Mouse (Mus musculus): ENCODE measurements around the gene Sirt2.

Sirt2 gene

DNA sequence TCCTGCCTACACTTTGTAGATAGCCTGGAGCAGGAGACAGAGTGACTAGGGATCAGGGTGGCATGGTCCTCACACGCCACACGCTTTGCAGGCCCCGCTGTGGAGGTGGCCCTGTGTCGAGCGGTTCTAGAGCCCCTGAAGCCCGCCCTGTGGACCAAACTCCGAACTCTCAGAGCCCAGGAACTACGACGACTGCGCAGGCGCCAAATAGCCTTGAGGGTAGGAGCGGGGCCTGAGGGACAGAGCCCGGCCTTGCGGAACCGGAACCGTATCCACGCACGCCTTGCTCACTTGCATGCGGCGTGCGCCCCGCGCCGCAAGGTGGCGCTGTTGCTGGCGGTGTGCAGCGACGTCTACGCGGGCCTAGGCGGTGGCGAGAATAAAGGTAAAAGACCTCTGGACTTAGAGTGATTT, 30.0 kb downstream of the Sirt2 start:
- DNase-seq (ENCODE audit: low read depth): peak; percentile 45

DNA sequence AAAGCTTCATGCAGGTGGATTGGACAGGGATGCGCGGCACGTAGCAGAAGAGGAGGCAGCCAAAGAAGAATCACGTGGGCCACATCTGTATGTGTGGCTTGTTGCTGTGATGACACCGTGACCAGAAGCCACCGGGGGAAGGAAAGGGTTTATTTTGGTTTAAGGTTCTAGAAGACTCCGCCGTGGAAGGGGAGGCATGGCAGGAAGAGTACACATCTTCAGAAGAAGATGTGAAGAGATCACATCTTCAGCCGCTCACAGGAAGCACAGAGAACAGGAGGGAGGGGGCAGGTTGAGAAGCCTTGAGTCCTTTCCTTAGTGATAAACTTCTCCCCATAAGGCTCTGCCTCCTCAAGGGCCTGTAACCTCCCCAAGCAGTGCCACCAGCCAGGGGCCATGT, 33.5 kb downstream of the Sirt2 start:
- no peak for DNase-seq (ENCODE audit: low read depth)

DNA sequence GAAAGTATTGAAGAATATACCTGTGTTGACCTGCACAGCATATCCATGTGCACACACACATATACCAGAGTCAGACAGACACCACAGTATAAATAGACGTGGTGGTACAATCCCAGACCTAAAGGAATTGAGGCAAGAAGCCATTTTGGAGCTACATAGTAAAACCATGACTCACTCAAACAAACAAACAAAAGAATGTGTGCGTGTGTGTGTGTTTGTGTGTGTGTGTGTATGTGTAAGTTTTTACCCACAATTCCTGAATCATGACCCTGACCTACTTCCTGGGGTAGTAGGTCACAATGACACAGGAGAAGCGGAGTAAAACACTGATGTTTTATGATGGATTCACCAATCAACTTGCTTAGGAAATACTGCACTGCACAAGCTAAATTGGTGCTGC, 34.9 kb downstream of the Sirt2 start:
- peak; percentile 77 for DNase-seq (ENCODE audit: low read depth)

DNA sequence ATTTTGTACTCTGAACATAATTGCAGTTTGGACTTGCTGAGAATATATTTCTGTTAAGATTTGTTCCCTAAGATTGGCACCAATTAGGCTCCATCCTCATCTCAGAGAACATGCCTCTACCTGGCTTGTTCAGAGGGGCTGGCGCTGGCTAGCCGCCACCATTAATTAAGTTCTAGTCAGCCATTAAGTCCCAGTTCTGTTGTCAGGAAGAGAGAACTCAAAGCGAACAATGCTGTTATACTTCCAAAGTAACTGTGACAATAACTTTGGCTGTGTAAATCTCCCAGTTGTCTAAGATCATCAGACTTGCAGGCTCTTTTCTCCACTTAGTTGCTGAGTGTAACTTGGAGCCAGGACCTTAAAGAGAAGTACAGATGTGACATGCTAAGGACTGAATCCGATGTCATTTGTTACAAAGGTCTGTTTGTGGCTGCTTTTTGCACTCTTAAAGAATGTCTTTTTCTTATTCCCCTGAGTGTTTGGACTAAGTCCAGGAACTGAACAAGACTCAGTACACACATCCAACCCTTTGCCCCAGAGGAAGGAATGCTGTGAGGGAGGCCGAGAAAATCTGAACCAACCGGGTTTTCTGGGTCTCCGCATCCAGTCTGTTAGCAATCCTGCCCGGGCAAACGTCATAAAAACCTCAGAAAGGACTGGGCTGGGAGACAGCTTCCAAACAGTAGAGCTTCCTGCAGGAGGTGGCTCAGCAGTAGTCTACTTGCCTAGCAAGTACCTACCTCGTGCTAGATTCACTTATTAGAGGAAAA, 35.6 kb downstream of the Sirt2 start:
- peak; percentile 94 for DNase-seq (ENCODE audit: low read depth)

DNA sequence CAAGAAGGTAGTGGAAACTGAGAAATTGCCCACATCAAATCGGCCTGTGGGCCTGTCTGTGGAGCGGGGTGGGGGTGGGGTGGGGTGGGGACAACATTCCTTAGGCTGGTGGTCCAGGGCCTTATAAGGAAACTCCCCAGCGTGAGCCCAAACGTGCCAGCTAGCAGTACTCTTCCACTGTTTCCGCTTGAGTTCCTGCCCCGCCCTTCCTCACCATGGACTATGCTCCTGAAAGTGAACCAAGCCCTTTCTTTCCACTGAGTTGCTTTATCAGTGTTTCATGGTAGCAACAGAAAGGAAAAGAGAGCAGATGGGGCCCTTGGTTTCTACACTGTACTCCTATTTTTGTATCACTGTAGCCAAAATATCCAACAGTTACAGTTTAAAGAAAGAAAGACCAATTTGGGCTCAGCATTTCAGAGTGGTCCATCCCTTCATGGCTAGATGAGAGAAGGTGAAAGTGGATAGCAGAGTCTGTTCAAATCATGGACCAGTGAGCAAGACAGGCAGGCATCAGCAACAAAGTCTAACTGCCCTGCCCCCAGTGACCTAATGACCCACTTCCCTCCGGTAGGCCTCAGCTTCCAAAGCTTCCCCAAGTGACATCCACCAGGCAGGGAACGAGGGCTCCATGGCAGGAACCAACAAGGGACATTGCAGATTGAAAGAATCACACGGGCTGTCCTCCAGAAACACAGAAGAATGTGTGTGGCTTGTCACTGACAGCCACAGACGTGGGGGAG, 36.5 kb downstream of the Sirt2 start:
- no peak for DNase-seq (ENCODE audit: low read depth)

DNA sequence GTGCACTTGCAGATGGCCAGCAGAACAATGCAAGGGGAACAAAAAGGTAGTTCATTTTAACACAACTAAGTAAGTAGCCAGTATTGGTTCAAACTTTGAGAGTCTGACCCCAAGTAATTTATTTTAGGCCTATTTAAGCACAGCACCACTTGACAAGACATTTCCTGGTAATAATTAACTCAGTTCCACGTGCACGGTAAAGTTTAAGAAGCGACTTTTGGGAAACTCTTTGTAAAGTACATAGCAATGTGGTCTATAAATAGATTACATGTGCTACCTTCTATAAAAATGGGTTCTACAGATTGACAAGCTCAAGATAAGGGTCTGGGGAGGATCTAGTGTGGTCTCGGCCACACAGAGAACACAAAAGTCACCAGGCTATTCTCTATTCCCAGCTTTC, 37.2 kb downstream of the Sirt2 start:
- DNase-seq (ENCODE audit: low read depth): no peak

DNA sequence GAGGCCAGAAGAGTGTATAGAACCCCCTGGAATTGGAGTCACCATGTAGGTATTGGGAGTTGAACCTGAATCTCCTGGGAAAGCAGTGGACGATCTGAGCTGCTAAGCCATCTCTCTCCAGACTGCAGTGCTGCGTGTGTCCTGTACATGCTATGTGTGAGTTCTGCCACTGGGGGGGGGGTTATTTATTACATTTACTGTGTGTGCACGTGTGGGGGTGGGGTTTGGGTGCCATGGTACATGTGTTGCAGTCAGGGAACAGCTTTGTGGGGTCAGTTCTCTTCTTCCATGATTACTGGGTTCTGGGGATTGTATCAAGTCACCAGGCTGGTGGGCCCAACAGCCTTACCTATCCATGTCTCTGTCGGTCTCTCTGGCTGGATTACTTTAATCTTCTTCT, 40.3 kb downstream of the Sirt2 start:
- peak; percentile 54 for DNase-seq (ENCODE audit: low read depth)

DNA sequence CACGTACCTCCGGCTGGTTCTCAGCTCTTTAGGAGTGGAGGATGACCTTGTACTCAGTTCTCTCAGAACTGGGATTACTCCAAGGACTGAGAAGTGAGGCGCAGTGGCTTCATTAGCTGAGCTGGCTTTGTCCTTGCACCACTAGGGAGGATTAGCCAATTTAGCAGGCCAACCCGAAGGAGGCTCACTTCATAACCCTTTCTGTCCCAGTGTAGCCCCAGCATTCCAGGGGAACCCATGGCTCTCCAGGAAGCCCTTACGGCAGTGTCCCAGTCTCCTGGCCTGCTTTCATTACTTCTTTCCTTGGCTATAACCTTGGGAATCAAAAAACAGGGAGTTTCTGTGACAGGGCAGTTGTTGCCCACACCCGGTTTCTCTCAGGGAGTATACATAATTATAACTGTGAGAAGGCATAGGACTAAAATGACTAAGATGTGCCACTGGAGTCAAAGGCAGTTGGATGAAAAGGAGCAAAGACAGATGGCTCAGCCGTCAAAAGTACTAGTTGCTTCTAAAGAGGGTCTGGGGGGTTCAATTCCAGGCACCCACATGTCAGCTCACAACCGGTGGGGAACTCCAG, 41.2 kb downstream of the Sirt2 start:
- DNase-seq (ENCODE audit: low read depth): peak; percentile 46

DNA sequence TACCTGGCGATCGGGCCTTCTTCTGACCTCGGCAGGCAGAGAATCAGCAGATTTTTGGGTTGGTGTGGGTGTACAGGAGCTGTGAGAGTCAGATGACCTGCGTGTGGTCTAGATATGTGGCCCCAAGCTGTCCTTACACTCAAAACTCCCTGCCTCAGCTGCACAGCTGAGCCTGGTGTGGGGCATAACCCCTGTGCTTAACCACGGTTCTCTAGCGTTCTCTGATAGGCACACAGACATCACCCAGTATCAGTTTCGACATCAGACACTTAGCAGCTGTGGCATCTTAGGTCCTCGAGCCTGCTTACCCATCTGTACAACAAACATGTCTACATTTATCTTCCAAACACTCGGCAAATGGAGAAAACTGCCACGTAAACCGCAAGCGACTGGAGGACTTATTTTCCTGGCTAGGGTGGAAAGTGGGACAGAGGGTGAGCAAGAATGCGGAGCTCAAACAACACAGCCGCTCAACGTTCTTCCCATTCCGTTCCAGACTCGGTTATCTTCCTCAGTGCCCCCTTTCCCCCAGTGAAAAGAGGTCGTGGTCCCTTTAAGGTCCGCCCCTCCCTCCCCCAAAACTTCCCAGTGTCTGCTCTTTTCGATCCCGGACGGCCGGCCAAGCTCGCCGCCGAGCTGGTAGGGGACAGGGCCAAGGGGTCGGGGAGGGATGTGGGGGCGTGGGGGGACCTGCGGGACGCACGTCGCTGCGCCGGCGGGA, 41.8 kb downstream of the Sirt2 start, which contains the start of gene Hnrnpl:
TSS of gene Hnrnpl (plus strand) at position 321 of the 721 bp plus-strand sequence.
- DNase-seq (ENCODE audit: low read depth): peak; percentile 71

DNA sequence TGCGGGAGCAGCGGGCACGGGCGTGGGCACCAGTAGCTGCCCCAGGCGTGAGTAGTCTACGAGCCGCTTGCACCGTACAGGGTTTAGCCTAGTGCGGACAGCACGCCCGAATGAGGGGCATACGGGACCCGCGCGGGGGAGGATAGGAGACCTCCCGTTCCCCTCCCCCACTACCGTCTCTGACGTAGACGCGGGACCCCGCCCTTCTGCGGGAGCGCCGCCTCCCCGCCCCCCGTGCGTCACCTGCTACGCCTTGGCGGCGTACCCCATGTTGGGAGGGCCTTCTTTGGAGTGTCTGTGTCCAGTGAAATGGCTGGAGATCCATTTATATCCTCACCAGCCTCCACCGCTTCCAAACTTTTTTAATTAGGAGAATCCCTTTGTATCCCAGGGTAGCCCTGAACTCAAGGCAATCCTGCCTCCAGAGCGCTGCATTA, 42.4 kb downstream of the Sirt2 start:
- DNase-seq (ENCODE audit: low read depth): peak; percentile 98

DNA sequence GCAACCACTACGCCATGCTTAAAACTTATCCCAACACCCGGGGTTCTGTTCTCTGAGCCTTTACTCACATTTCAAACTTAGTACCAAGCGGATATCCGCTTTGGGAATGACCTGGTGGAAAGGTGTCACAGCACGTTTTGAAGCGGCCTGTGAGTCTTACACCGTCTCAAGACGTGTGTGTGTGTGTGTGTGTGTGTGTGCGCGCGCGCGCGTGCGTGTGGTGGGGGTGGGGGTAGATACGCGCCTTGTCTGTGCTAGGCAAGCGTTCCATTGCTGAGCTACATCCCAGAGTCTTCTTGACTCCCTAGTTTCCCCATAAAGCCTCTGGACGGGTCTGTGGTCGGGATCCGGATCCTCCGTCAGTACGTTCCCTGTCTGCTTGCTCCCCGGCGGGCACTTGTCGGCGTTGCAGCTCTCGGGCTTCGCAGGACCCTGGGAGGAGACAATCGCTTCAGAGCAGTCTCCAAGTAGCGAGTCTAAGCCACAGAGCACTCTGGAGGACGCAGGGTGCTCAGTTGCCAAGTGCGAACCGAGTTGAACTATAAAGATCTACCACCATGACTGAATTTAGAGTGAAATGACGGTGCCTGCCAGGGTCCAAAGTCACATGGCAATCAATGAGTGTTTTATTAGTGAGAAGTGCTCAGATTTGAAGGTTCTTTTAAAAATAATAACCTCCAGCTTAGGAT, 43.0 kb downstream of the Sirt2 start:
- DNase-seq (ENCODE audit: low read depth): peak; percentile 77

DNA sequence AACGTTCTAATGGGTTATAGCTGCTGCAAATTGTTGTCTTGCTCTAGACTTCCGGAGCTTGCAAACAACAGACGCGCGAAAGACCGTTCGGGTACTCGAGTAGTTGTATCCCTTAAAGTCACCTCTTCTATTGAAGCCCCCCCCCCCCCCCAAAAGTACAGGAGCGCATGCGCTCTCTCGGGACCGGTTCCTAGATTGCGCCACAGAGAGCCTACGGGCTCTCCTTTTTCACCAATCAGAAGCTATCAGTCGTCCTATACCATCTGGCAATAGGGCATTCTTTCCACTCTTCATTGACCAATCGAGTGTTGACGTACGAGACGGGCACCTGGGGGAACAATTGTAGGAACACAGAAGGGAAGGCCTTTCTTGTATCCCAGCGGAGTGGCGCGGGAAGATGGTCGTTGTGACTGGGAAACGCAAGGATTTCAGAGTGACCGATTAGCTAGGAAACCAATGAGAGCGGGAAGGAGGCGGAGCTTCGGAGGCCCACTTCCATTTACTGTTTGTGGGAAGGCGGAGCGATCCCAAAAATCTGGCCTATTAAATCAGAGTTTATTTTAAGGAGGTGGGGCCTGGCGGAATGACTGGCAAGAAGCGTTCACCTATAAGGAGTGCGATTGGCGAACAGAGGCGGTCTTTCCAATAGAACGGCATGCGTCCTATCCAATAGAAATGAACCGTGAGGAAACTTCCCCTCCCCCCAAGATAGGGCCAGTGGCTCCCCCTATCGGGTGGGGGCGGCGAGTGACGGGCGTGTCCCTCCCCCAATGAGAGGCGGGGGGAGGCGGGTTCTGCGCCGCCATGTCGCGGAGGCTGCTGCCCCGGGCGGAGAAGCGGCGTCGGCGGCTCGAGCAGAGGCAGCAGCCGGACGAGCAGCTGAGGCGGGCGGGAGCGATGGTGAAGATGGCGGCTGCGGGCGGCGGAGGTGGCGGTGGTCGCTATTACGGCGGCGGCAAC, 43.9 kb downstream of the Sirt2 start:
- DNase-seq (ENCODE audit: low read depth): peak; percentile 99

DNA sequence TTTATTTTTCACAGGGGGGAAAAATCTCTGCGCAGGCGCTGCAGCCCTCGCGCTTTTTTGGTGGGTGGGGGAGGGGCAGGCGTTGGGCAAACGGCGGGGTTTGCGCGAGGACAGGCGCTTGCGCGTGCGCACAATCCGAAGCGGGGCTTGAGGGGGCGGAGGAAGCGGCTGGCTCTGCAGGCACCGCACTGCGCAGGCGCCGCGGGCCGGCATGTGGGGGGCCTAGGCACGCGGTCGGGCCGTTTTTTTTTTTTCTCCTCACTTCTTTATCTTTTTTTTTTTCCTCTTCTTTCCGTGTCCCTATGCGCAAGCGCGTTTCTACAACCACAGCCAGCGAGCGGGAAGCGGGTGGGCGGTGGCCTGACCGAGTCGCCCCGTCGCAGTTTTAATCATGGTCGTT, 44.7 kb downstream of the Sirt2 start:
- DNase-seq (ENCODE audit: low read depth): peak; percentile 98

DNA sequence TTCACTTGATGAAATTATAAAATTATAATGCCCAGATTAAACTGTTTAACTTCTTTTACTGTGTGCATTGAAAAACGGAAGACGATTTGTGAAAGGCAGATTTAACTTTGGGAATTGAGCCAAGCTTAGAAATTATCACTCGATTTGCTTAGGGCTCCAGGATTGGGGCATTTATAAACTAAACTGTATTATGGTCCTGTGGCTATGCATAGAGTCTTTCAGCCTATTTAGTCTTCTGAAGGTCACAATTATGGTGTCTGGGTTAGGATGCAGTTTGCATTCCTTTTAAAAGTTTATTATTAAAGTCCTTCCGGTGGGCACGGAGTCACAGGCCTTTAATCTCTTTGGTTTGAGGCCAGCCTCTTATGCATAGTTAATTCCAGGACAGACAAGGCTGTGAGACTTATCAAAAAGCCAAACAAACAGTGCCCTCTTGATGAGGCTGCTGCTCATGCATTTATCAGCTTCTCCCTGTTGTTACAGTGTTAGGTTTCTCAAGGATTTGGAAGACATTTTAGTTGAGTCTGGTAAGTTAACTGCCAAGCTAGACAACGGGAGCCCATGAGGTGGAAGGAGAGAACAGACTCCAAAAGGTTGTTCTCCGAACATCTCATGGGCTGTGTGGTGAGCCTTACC, 45.2 kb downstream of the Sirt2 start:
- no peak for DNase-seq (ENCODE audit: low read depth)

DNA sequence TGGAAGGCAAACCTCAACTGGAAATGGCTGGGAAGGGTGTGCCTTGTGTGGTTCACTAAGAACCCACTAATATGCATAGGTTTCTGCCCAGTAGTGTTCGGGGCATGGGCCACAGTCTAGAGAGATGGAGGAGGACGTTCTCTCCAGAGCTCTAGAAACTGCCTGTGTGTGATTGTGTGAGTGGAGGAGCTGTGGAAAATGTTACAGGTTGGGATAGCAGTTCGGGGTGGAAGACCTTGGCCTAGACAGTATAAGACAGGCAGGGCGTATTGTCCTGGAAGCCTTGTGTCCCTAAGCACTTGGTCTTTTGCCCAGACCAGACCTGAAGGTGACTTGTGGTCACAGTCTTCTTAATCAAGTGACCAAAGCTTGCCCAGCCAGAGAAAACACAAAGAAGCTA, 45.9 kb downstream of the Sirt2 start:
- no peak for DNase-seq (ENCODE audit: low read depth)

DNA sequence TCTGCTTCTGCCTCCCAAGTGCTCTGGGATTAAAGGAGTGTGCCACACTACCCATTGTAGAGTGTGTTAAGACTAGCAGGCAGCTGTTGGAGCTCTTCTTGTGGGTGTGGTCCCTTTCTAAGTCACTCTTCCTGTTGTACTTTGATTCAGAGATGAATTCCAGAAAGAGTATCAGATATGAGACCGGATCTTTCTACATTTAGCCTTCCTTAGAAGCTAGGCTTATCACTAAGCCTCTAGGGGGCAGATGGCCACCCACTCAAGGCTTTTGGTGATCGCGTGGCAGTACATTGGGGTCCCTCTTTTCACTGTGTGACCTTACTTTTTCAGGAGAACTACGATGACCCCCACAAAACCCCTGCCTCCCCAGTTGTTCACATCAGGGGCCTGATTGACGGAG, 46.4 kb downstream of the Sirt2 start:
- DNase-seq (ENCODE audit: low read depth): no peak

DNA sequence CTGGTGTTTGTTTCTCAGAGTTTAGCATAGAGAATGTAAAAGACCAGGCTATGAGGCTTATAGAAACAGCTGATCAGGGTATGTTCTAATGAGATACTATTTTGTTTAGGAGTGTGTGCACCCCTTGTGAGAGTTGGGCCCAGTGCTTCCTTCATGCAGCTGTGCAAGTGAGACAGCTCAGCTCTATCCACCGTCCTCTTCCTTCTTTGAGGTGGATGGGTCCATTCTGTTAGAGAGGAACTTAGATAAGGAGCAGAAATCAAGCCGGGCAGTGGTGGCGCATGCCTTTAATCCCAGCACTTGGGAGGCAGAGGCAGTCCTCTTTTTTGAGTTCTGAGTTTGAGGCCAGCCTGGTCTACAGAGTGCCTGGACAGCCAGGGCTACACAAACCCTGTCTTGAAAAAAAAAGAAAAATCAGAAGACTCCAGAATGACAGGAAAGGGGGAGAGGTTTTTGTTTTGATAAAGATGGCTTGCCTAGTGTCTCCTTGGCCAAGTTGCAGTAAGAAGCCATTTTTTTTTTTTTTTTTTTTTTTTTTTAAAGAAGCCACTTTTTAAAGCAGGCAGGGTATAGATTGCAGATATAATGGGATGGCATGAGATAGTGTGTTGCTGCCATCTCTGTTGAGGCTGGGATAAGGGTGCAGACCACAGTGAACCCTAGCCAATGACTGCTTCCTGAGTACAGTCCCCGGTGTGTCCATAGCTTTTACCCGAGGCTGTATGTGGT, 47.9 kb downstream of the Sirt2 start:
- DNase-seq (ENCODE audit: low read depth): no peak

DNA sequence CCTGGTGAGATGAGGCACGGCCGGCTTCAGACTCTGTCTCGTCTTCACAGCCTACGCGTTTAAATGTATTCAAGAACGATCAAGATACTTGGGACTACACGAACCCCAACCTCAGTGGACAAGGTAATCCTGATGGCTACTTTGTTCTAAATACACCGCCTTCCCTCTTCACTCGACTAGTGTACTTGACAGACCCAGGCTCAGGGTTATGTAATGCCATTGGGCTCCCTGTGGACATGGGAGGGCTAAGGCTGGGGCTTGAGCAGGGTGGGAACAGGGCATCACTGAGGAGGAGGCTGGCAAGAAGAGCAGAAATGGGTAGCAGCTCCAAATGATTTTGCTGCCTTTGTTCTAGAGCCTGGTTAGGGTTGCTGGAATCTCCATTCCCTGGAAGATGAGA, 48.7 kb downstream of the Sirt2 start:
- DNase-seq (ENCODE audit: low read depth): no peak

DNA sequence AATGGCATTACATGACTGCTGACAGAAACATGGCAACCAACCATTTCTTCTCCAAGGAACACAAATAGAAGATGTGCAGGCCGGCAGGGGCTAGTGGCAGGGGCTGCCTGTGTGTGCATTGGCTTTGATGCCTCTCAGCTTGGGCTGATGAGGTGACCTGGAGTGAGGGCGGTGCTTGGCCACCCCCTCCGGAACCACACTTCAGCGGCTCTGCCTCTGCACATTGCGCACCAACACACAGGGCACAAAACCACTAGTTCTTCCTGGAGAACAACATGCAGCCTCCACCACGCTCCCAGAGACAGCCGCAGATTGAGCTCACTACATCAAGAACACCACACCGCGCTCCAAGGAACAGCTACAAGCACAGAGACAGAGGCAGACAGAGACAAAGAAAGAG, 49.7 kb downstream of the Sirt2 start:
- no peak for DNase-seq (ENCODE audit: low read depth)
